Mouse (Mus musculus): ENCODE data around the gene Smox.
"Not testable (repeated sequence)": the region's sequence is repeated elsewhere in the genome, so short reads cannot be mapped to it uniquely, and the experiment has no call there.

The Smox gene

DNA sequence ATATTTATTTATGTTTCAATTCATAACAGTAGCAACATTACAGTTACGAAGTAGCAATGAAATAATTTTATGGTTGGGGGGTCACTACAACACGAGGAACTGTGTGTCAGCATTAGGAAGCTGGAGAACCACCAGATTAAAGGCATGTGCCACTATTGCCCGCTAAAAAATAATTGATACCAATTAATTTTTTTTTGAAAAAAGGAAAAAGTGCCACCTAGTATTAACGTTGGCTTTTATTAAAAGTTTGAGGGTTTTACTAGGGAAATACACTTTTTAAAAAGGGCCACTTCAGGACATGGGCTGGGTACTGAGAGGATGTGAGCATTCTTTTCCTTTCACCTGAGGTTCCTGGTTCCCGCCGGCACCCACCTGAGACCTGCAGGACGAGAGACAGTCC is at the start of gene Smox:
Gene Smox, plus strand, starts transcription at position 301 of the 400 bp plus-strand sequence.
- no peak for DNase-seq (ENCODE audit: low spot score in 2 of 2)

- no peak for DNase-seq (ENCODE audit: low spot score in 2 of 2)
These were observed 48.0 kb upstream of the Smox start for GRCm38 (mm10) chr2:131443084-131443890.

- DNase-seq (ENCODE audit: low spot score in 2 of 2) = no peak
These were observed 47.5 kb upstream of the Smox start for GRCm38 (mm10) chr2:131443891-131444190.

- no peak for DNase-seq (ENCODE audit: low spot score in 2 of 2)
These were observed 44.8 kb upstream of the Smox start for GRCm38 (mm10) chr2:131446416-131446982.

GRCm38 (mm10) chr2:131447566-131448330 is 43.5 kb upstream of the Smox start:
- no peak for DNase-seq (ENCODE audit: low spot score in 2 of 2)

DNA sequence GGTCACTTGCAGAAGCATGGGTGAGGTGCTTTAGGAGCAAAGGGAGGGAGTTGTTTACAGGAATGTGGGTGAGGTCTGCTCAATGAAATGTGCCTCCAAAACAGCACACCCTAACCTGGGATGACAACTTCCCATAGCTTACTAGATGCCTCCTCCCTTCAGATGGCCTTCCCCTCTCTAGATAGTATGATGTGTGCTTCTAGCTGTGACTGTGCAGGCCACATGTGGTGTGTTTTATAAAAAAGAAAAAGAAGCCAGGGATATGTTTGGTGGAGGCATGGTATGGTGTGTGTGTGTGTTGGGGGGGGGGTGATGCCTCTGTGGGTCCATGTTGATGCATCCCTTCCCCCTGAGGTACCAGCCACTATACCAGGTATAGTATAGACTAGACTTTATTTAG is 42.9 kb upstream of the Smox start:
- no peak for DNase-seq (ENCODE audit: low spot score in 2 of 2)

- DNase-seq (ENCODE audit: low spot score in 2 of 2) = no peak
These were observed 41.6 kb upstream of the Smox start for GRCm38 (mm10) chr2:131449720-131450119.

DNA sequence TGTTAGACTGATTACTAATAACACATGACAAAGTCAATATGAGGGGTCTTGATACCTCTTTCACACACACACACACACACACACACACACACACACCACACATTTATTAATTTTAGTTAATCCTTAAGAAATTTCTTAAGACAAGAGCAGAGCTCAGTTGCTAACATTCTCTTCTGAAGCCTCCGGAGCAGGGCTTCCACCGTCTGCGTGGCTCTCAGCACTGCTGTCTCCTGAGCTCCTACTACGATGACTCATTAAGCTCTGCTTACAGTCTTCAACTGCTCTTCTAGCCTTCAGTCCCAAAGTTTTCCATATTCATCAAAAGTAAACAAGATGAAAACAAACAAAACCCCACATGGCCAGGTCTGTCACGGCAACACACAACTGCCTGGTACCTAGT is 40.8 kb upstream of the Smox start:
- no peak for DNase-seq (ENCODE audit: low spot score in 2 of 2)

DNA sequence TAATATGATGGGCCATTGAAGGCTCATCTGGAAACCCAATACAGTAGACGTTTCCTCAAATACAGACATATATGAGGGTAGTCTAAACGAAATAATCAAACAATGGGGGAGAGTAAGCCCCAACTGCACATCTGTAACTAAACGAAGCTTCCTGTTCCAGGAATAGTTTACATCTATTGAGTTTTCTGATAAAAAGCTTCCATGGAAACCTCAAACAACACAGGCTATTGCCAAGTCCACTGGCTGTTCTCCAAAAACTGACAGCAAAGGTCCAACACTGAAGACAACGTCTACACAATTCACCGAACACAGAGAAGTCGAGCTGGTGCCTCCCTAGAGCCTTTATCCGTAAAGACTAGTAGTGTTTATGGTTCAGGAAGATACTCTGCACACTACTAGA is 33.6 kb upstream of the Smox start:
- DNase-seq (ENCODE audit: low spot score in 2 of 2) = no peak

DNA sequence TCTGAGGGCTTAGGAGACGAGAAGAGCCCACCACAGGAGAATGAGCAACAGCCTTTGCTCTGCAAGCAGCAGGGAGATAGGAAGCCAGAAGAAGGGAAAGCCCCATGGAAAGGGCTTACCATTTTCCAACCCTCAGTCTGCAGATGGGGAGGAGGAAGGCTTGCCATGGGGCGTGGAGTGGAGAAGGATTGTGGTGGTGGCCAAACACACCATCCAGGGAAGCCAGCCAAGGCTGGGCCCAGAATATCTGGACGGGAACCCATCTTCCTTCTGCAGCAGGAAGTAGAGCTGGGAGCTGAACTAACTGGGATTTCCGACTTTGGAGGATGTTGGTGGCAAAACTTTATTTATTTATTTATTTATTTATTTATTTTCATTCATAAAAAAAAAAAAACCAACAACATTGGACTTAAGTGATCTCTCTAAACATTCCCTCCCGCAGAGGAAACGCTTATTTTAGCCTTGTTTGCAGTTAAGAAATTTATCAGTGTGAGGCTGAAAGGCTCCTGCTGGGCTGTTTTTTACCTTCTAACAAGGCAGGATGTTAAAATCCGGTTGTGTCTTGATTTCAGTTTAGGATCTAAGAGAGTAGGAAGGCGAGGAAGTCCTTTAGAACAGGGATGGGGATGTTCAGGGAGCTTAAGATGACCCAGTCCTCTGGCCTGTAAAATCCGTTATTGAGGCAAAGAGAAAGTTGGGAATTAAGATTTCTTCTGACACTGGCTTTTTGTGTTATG is 30.2 kb upstream of the Smox start:
- DNase-seq (ENCODE audit: low spot score in 2 of 2) = no peak

GRCm38 (mm10) chr2:131462991-131463390 is 28.3 kb upstream of the Smox start:
- no peak for DNase-seq (ENCODE audit: low spot score in 2 of 2)

GRCm38 (mm10) chr2:131464147-131464546 is 27.1 kb upstream of the Smox start:
- no peak for DNase-seq (ENCODE audit: low spot score in 2 of 2)

- no peak for DNase-seq (ENCODE audit: low spot score in 2 of 2)
These were observed 24.6 kb upstream of the Smox start for GRCm38 (mm10) chr2:131466732-131467131.

DNA sequence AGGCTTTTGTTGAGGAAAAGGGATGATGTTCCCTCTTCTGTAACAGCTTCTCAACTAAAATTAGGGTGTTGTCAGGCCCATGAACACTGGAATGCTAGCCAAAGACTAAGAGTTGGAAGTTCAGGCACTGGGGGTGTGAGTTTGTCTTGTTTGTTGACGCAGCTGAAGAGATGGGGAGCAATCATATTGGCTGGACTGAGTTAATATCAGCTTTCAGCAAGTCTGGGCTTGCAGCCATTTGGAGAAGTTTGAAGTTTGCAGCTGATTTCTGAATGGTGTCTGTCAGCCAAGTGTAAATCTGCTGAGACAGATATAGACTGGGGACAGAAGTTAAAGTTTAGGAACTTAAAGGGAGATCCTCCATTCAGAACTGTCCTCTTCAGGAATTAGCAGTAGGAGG is 21.4 kb upstream of the Smox start:
- DNase-seq (ENCODE audit: low spot score in 2 of 2) = no peak

DNA sequence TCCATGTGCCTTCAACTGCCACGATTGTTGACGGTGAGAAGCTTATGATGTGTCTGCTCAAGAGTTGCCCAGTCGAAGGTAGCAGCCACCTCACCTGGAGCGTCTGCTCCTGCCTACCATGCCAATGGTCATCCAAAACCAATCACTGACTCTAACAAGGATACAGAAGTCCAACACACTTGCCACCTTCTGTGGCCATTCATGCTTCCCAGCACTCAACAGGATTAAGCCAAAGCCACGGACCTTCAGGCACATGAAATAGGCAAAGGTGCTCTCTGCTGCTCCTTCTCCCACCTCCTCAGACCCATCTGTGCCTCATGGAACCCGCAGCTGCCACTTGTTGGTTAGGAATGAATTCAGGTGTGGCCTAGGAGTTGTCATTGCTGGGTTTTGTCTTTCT is 17.5 kb upstream of the Smox start:
- no peak for DNase-seq (ENCODE audit: low spot score in 2 of 2)

GRCm38 (mm10) chr2:131477105-131477504 is 14.2 kb upstream of the Smox start:
- not testable (repeated sequence) for DNase-seq (ENCODE audit: low spot score in 2 of 2)

GRCm38 (mm10) chr2:131477917-131478316 is 13.4 kb upstream of the Smox start:
- DNase-seq (ENCODE audit: low spot score in 2 of 2) = no peak

GRCm38 (mm10) chr2:131478349-131478748 is 12.9 kb upstream of the Smox start:
- DNase-seq (ENCODE audit: low spot score in 2 of 2) = no peak

GRCm38 (mm10) chr2:131478916-131479315 is 12.4 kb upstream of the Smox start:
- DNase-seq (ENCODE audit: low spot score in 2 of 2) = no peak

- no peak for DNase-seq (ENCODE audit: low spot score in 2 of 2)
These were observed 9.6 kb upstream of the Smox start for GRCm38 (mm10) chr2:131481733-131482132.

DNA sequence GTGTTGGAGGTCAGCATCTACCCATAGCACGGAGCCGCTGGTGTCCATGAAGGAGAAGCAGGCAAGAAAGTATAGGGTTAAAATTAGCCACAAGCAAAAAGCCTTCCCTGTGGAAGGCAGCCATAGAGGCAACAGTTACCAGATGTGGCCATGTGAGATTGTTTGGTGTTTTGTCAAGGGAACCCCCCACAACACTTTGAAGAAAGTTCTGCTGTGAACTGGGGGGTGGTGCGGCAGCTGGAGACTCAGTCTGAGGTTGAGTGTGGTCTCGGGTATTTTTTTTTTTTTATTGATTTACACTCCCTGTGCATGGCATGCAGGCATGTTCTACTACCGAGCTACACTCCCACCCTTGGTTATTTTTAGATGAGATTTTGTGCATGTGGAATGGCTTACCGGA is 8.8 kb upstream of the Smox start:
- DNase-seq (ENCODE audit: low spot score in 2 of 2) = no peak

DNA sequence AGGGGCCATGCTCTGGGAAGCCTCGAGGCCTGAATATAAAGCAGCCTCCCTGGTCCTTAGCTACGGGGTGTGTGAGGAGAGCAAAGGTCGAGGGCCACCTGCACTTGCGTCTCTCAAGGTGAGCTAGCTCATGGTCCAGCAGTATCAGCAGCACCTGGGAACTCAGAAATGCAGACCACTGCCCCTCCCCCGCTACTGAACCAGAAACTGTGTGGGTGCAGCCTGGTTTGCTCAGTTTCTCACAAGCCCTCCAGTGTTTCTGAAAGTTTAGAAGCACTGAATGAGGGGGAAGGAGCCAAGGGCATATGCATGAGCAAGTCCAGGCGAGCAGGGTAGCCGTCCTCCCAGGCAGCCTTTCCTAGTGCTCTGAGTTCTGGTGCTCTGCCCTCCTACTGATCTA is 7.7 kb upstream of the Smox start:
- no peak for DNase-seq (ENCODE audit: low spot score in 2 of 2)
